Mouse (Mus musculus) ES-CJ7 (cell line): ENCODE measurements around the gene P2ry6.

Experiments used
- DNase-seq: peaks from one replicate; pipeline ENCODE4 v3.0.0; 2011; ENCODE audit warnings: low read depth, low spot score

The P2ry6 gene

GRCm38 (mm10) chr7:100974135-100974903 is at the start of gene P2ry6:
P2ry6 (minus strand) TSS chr7:100974649.
- peak; percentile 17 for DNase-seq

- DNase-seq: no peak
Observed at GRCm38 (mm10) chr7:101017492-101017891, 43.0 kb upstream of the P2ry6 start.

GRCm38 (mm10) chr7:101017021-101017461 is 42.6 kb upstream of the P2ry6 start:
- DNase-seq: no peak

DNA sequence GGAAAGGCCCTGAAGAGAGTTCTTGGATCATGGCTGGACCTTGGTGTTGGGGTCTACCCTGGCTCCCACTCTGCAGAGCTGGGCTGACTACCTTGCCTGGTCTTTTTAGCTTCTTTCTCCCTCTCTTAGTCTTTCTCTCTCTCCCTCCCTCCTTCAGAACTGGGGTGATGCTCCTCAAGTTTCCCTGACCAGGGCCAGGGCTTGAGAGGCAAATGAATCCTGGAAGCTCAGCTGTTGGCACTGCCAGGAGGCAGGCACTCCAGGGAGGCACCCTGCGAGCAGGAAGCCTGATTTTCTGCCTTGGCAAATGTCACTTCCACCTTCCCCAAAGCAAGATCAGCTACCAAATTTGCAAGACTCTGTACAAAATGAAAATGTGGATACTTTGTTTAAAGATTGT is 40.5 kb upstream of the P2ry6 start:
- no peak for DNase-seq

GRCm38 (mm10) chr7:101014041-101014440 is 39.6 kb upstream of the P2ry6 start:
- no peak for DNase-seq

DNA sequence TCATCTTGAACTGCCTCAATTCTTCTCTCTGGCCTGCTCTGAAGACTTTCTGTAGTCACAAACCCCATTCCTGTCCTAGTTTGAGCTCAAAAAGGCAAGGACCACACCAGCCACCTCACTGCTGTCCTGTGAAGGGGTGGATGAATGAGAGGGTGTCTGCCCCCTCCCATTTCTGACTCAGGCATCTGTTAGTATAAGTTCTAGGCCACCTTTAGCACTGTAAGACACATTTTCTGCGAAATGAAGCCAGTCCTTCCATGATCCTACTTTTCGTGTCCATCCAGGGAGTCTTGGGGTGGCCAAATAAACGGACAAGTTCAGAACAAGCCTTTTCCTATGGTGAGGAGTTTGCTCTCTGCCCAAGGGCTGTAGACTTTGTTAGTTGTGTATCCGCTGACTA is 38.1 kb upstream of the P2ry6 start, which contains the start of gene P2ry2:
Gene P2ry2, minus strand, starts transcription at position 326 of the 400 bp plus-strand sequence.
- no peak for DNase-seq

DNA sequence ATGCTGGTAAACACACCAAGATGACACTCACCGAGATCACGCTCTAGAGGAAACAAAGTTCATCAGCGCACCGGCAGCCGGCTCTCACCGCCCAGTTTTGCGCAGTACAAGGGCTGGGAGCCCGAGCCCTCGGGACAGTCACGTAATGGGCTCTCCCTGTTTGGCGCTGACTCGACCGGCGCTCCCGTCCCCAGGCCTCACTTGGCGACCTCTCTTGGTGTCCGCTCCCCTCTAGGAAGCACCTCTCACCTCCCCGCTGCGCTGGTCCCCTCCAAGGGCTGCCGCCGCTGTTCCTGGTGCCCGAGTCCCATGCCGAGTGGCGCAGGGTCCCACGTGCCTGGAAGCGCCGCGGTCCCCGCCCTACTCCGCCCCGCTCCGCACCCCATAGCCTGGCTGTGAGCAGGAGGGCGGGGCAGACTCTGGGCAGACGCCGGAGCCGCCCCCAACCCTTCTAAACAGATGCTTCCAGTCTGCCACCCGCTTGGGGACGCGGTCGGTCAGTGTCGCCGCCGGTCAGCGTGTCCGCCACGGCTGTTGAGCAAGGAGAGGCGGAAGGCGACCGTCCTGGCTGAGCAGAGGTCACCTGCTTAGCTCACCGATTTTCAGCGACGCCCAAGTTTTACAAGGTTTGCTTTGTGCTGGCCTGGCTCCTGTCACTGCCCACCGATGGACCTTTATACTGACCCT is 37.4 kb upstream of the P2ry6 start:
- DNase-seq: peak; percentile 51

GRCm38 (mm10) chr7:101010741-101011140 is 36.3 kb upstream of the P2ry6 start:
- no peak for DNase-seq

- no peak for DNase-seq
Observed at GRCm38 (mm10) chr7:101006201-101006600, 31.8 kb upstream of the P2ry6 start.

DNA sequence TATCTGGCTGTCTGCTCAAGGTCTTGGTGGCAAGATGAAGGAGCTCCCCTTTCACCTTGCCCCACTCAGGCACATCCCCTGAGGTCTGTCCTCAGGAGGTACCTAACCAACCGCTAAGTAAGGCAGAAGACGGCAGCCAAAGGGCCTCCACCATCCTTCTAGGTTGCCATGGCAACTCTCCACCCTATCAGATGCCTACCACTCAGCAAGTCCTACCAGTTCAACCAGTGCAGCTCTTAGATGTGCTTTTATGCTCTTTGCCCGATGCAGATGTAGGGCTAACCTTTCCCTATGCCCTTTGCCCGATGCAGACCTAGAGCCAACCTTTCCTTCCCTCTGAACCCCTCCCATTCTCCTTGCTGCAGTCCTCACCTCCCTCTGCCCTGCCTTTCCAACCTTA is 30.7 kb upstream of the P2ry6 start:
- no peak for DNase-seq

GRCm38 (mm10) chr7:101003442-101004326 is 29.2 kb upstream of the P2ry6 start:
- DNase-seq: no peak

- no peak for DNase-seq
Observed at GRCm38 (mm10) chr7:101002274-101002673, 27.8 kb upstream of the P2ry6 start.

- DNase-seq: no peak
Observed at GRCm38 (mm10) chr7:100999623-101000022, 25.2 kb upstream of the P2ry6 start.

- DNase-seq: no peak
Observed at GRCm38 (mm10) chr7:100998578-100998960, 24.1 kb upstream of the P2ry6 start.

DNA sequence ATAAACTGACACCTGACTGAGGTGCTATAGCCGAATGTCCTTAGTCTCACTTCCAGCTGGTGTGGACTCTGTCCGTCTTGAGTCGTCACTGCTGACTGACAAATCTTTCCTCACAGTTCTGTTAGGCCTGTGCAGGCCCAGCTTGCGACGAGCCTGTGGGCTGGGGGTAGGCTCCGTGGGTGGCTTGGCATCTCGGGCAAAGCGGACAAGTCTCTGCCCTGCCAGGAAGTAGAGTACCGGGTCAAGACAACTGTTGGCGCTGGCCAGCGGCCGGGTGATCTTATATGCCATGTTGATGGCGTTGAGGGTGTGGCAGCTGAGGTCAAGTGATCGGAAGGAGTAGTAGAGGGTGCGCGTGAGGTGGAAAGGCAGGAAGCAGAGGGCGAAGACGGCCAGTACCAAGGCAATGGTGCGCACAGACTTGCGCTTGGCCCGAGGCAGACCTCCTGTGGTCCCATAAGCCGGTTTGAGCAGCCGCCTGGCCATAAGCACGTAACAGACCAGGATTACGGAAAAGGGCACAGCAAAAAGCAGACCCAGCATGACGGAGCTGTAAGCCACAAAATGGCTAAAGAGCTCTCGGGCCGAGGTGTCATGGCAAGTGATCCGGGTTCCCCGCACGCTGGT is 23.6 kb upstream of the P2ry6 start:
- peak; percentile 9 for DNase-seq

GRCm38 (mm10) chr7:100997215-100997614 is 22.8 kb upstream of the P2ry6 start:
- DNase-seq: no peak

DNA sequence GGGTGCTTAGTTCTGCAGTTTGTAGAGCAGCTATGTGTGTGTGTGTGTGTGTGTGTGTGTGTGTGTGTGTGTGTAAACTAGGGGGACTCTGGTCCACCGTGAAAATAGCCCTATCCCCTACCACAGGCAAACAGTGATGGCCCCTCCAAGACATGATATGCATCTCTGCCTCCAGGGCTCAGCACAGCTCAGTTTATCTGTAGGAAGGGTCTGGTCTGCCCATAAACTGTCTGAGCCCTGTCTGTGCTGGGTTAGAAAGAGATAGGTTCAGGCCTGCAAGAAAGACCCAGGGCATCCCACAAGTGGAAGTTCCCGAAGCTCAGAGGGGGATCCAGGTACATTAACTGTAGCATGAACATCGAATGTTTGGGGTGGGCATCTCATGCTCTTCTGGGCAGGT is 21.5 kb upstream of the P2ry6 start:
- DNase-seq: no peak

DNA sequence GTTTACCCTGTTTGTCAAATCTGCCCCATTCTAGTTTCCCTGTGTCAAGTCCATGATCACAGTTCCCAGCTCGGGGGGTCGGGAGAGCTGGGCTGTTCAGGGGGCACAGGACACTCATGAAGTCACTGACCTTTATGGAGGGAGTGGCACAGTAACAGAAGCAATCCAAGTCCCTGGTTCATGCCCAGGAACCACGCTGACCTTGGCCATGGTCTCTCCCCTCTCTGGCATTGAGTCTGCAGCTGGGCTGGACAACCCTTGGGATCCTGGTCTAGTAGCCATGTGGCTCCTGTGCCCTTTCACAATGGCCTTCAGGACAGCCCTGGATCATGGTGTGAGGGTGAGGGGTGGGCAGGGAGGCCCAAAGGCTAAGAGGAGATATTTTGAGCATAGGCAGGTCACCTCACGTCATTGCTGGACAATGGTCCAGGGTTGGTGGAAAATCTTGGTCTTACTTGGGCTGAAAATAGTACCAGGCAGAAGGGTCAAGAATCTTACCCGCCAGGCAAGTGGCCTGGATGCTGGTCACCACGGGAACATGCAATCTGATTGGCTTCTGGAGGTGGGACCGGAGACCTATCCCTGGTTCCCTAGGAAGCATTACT is 20.9 kb upstream of the P2ry6 start:
- no peak for DNase-seq

DNA sequence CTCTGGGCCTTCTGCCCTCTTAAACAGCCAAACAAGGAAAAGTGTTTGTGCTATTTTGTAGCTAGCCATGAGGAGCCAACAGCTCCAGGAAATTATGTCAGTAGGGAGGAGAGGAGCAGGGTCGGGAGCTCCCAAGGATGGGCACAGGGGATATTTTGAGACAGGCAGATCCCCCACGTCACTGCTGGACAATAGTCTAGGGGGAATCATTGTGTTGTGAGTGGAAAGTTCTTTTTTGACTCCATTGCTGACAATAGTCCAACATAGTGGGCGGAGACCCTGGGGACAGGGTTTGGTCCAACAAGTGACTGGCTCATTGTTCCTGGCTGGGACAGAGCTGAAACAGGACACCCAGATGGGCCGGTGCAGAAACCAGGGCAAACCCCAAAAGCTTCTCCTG is 18.7 kb upstream of the P2ry6 start:
- no peak for DNase-seq

- DNase-seq: no peak
Observed at GRCm38 (mm10) chr7:100991972-100992371, 17.5 kb upstream of the P2ry6 start.

- DNase-seq: no peak
Observed at GRCm38 (mm10) chr7:100990636-100991311, 16.3 kb upstream of the P2ry6 start.
